Mouse (Mus musculus) ES-E14 (cell line): ENCODE measurements at regions not wholly inside any gene's neighbourhood (a gene's known extent, or its start where the extent isn't known, plus 50 kb on each side); places are given as distances from the start of the nearest gene placed in this dataset.

Source experiments
- CHD2 ChIP-seq: IDR thresholded peaks from 2 replicates; pipeline ENCODE4 v1.6.1; 2014; ENCODE audit warnings: mild to moderate bottlenecking, low read depth, low read length, inconsistent platforms
- HCFC1 ChIP-seq: IDR thresholded peaks from 2 replicates; pipeline ENCODE4 v1.6.1; 2012; ENCODE audit warnings: low read length, inconsistent platforms, borderline replicate concordance; ENCODE audit not compliant: insufficient read depth
- MAFK ChIP-seq: IDR thresholded peaks from 2 replicates; pipeline ENCODE4 v1.6.1; 2014; ENCODE audit warnings: mild to moderate bottlenecking, low read depth, low read length, inconsistent platforms; ENCODE audit not compliant: insufficient read depth
- ZC3H11A ChIP-seq: IDR thresholded peaks from 2 replicates; pipeline ENCODE4 v1.6.1; 2012; ENCODE audit warnings: low read depth, mild to moderate bottlenecking, inconsistent platforms, low read length, borderline replicate concordance
- ZNF384 ChIP-seq: IDR thresholded peaks from 2 replicates; pipeline ENCODE4 v1.6.1; 2012; ENCODE audit warnings: low read depth, low read length, inconsistent platforms

- TF ChIP-seq CHD2: no peak
- no peak for TF ChIP-seq MAFK
- TF ChIP-seq HCFC1: no peak
- no peak for TF ChIP-seq ZNF384
- TF ChIP-seq ZC3H11A: no peak
Measured at GRCm38 (mm10) chr6:143669446-143670130, 502.6 kb downstream of the Etnk1 start.
